Mouse (Mus musculus) E14TG2a.4 (cell line): ENCODE data around the gene Rbm25.
A peak's percentile ranks its signal among the peaks of the same experiment; 100 is the strongest.

Experiments used
- H3K27me3 ChIP-seq: 2 replicates; pipeline ENCODE4 v1.6.1; 2014; ENCODE audit warnings: low read length, control low read depth; ENCODE audit not compliant: insufficient read depth
- H3K36me3 ChIP-seq: 2 replicates; pipeline ENCODE4 v1.6.1; 2014; ENCODE audit warnings: low read length, control low read depth; ENCODE audit not compliant: insufficient read depth
- H3K4me1 ChIP-seq: replicated peaks from 2 replicates; pipeline ENCODE4 v1.6.1; 2014; ENCODE audit warnings: low read depth, low read length, control low read depth
- H3K4me3 ChIP-seq: replicated peaks from 2 replicates; pipeline ENCODE4 v1.5.1; 2014; ENCODE audit warnings: mild to moderate bottlenecking, low read length
- H3K9me3 ChIP-seq: 2 replicates; pipeline ENCODE4 v1.6.1; 2014; ENCODE audit warnings: low read length, control low read depth
- CTCF ChIP-seq: conservative IDR thresholded peaks from 2 replicates; pipeline ENCODE4 v1.5.1; 2014; ENCODE audit warnings: low read length
- NANOG ChIP-seq: IDR thresholded peaks from 2 replicates; pipeline ENCODE4 v1.6.1; 2014; ENCODE audit warnings: borderline replicate concordance, low read length, mixed read lengths
- POU5F1 ChIP-seq: IDR thresholded peaks from 2 replicates; pipeline ENCODE4 v1.6.1; 2014; ENCODE audit warnings: low read length, borderline replicate concordance

Gene Rbm25

DNA sequence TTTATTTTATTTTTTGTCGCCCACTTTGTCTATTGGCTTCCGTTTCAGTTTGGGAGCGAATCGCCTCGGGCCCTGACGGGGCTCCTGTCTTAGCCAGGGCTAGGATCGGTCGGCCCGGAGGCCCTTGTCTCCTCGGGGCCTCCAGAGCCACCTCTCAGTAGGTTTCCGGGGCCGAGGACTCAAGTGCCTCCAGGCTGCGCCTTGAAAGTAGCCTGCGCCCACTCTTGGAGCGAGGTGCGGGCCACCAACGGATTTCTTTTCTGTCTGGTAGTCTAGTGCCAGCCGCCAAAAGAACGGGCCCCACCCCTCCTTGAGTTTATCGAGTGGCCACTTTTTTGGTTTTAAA, 1.6 kb downstream of the Rbm25 start:
- TF ChIP-seq NANOG = no peak
- TF ChIP-seq CTCF = no peak
- no peak for TF ChIP-seq POU5F1
- H3K4me3 ChIP-seq = peak overlapping the region; percentile 97
- peaks cover 36% of the 10 kb centered on the region for H3K36me3 ChIP-seq
- peaks cover 33% of the 10 kb centered on the region for H3K4me1 ChIP-seq
- no peaks in the 10 kb centered on the region for H3K27me3 ChIP-seq
- H3K9me3 ChIP-seq = no peaks in the 10 kb centered on the region

- TF ChIP-seq CTCF (no peak), POU5F1 (no peak), NANOG (no peak)
- Histone ChIP-seq H3K4me1 (peaks cover 40% of the 10 kb centered on the region), H3K36me3 (peaks cover 46% of the 10 kb centered on the region), H3K4me3 (peak overlapping the region; percentile 97), H3K27me3 (no peaks in the 10 kb centered on the region), H3K9me3 (no peaks in the 10 kb centered on the region)
Observed at GRCm38 (mm10) chr12:83633807-83634206, 2.8 kb downstream of the Rbm25 start.

DNA sequence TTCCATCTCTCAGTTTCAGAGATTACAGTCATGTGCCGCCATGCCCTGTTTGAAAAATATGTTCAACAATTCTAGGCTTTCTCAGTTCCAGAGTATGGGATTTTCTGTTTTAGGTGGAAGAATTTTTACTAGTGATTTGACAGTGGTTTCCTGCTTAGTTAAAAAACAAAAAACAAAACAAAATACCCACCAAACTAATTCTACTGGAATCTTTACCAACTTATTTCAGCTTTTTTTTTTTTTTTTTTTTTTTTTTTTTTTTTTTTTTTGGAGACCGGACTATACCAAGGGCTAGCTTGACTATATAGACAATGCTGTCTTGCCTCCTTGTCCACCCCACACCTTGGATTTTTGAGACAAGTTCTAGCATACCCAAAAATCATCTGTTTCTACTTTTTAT, 10.2 kb downstream of the Rbm25 start:
- Histone ChIP-seq H3K4me1 (peaks cover 56% of the 10 kb centered on the region), H3K9me3 (no peaks in the 10 kb centered on the region), H3K27me3 (no peaks in the 10 kb centered on the region), H3K36me3 (peaks cover 92% of the 10 kb centered on the region), H3K4me3 (no peak overlapping the region)
- TF ChIP-seq NANOG (no peak), CTCF (no peak), POU5F1 (no peak)

DNA sequence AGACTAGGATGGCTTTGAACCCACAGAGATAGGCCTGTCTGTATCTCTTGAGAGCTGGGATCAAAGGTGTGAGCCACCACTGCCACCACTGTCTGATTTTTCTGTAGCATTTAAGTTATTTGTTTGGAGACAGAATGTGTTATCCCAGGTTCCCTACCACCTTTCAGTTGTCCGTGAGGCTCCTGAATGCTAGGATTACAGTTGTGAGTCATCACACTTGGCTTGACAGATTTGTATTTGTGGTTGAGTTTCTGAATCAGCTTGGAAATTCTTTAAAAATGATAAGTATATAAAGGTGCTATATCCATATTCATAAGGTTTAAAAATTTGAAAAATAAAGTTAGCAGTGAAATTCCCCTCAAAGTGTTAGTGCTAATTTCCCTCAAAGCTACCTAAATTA, 12.1 kb downstream of the Rbm25 start:
- TF ChIP-seq POU5F1 (no peak), CTCF (no peak), NANOG (no peak)
- H3K9me3 ChIP-seq = no peaks in the 10 kb centered on the region
- H3K36me3 ChIP-seq = peaks cover 92% of the 10 kb centered on the region
- H3K4me3 ChIP-seq = no peak overlapping the region
- H3K27me3 ChIP-seq = no peaks in the 10 kb centered on the region
- peaks cover 41% of the 10 kb centered on the region for H3K4me1 ChIP-seq

DNA sequence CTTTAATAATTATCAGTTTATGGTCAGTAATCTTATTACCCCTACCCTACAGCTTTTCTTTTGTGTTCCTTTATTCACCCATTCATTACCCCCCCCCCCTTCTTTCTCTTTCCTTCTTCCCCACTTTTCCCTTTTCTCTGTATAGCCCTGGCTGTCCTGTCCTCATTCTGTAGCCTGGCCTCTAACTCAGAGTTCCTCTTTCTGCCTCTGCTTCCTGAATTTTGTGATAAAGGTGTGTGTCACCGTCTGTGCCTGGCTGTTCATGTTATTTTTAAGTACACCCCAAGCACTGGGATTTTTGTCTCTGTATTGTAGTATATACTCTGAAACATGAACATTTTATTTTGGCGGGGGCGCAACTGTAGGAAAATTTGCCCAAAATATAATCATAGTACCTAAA, 19.3 kb downstream of the Rbm25 start:
- no peak for TF ChIP-seq CTCF
- TF ChIP-seq POU5F1 = no peak
- no peak for TF ChIP-seq NANOG
- peaks cover 17% of the 10 kb centered on the region for H3K4me1 ChIP-seq
- H3K9me3 ChIP-seq = no peaks in the 10 kb centered on the region
- no peak overlapping the region for H3K4me3 ChIP-seq
- H3K27me3 ChIP-seq = no peaks in the 10 kb centered on the region
- H3K36me3 ChIP-seq = peaks cover 93% of the 10 kb centered on the region

GRCm38 (mm10) chr12:83651414-83651813, 20.4 kb downstream of the Rbm25 start:
- peaks cover 94% of the 10 kb centered on the region for H3K36me3 ChIP-seq
- H3K9me3 ChIP-seq = no peaks in the 10 kb centered on the region
- no peaks in the 10 kb centered on the region for H3K27me3 ChIP-seq
- peaks cover 19% of the 10 kb centered on the region for H3K4me1 ChIP-seq
- H3K4me3 ChIP-seq = no peak overlapping the region
- TF ChIP-seq NANOG = no peak
- no peak for TF ChIP-seq POU5F1
- no peak for TF ChIP-seq CTCF

DNA sequence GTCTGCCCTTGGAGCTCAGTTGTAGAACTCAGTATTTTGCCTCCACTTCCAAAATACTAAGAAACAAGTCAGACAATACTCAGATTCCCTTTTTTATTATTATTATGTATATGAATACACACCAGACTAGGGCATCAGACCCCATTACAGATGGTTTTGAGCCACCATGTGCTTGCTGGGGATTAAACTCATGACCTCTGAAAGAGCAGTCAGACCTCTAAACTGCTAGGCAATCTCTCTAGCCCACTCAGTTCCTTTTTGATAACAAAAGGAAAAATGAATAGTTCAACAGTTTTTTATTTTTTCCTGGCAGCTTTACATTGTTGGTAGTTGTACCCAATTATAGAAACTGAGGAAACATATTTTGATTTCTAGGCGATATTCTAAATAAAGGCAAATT, 54.4 kb downstream of the Rbm25 start:
- TF ChIP-seq CTCF (no peak), POU5F1 (no peak), NANOG (no peak)
- Histone ChIP-seq H3K4me3 (no peak overlapping the region), H3K9me3 (no peaks in the 10 kb centered on the region), H3K4me1 (peaks cover 27% of the 10 kb centered on the region), H3K36me3 (peaks cover 51% of the 10 kb centered on the region), H3K27me3 (no peaks in the 10 kb centered on the region)

- peaks cover 38% of the 10 kb centered on the region for H3K36me3 ChIP-seq
- TF ChIP-seq NANOG (no peak), CTCF (0 out of 2 replicates have a peak, but pooled peaks have one; percentile 7)
- H3K4me1 ChIP-seq = peaks cover 33% of the 10 kb centered on the region
- H3K27me3 ChIP-seq = no peaks in the 10 kb centered on the region
- H3K4me3 ChIP-seq = no peak overlapping the region
- H3K9me3 ChIP-seq = no peaks in the 10 kb centered on the region
Observed at GRCm38 (mm10) chr12:83686575-83687350, 55.7 kb downstream of the Rbm25 start.

DNA sequence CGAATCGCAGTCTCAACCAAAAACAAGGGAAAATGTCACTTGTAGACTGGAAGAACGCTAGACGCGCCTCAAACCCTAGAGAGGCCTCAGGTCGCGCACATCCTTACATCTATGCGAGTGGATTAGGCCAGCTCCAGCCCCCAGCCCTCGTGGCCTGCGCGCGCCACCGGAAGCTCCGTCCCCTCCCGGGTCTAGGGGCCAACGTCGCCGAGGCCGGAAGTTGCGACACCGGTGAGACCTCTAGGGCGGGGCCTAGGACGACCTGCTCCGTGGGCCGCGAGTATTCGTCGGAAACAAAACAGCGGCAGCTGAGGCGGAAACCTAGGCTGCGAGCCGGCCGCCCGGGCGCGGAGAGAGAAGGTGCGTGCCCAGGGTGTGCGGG, 56.9 kb downstream of the Rbm25 start, which contains the start of gene Psen1:
Gene Psen1 (plus strand): TSS at position 219 of the 382 bp plus-strand sequence.
- no peak for TF ChIP-seq POU5F1
- no peak for TF ChIP-seq NANOG
- no peak for TF ChIP-seq CTCF
- H3K4me1 ChIP-seq = peaks cover 42% of the 10 kb centered on the region

More for the DNA sequence above, 56.9 kb downstream of the Rbm25 start, which contains the start of gene Psen1:
- no peaks in the 10 kb centered on the region for H3K27me3 ChIP-seq
- peak within 1 kb of the TSS; percentile 95 for H3K4me3 ChIP-seq
- H3K9me3 ChIP-seq = no peaks in the 10 kb centered on the region
- H3K36me3 ChIP-seq = peaks cover 38% of the 10 kb centered on the region
